In genomic region chr12:73585241-73585801, GRCm38 (mm10) we compare ENCODE assay signal across 8 mouse cellular contexts. TPM values are rescaled to one million over a fixed set of nuclear protein-coding genes. Genes with fewer than 3 reads are reported as not detected.
DNase-seq lines count a peak whose midpoint lies in the region; ATAC-seq and TF ChIP-seq lines count a peak whose summit lies in the region.

No protein-coding gene starts in this region.

- H3K27ac ChIP-seq in lung, embryonic 14.5 days (ENCODE audit: low read depth) = peak overlapping the region; percentile 88
- H3K27ac ChIP-seq in cortical plate, adult 2 months (ENCODE audit: insufficient read depth, low read length) = 0 out of 2 replicates have a peak overlapping the region, but pooled peaks have one; percentile 3
- H3K27ac ChIP-seq in hindbrain, embryonic 13.5 days = peak overlapping the region; percentile 84; the same call in 1 of the 2 replicates
- 0 out of 2 replicates have a peak overlapping the region, but pooled peaks have one; percentile 3 for H3K27ac ChIP-seq in liver, embryonic 16.5 days (ENCODE audit: low read length)
- H3K27ac ChIP-seq in stomach, embryonic 14.5 days (ENCODE audit: low read length) = peak overlapping the region; percentile 41; the same call in 1 of the 2 replicates

- DNase-seq in lung, embryonic 14.5 days = peak; percentile 26
- DNase-seq in lung, postnatal 10 days = no peak
- no peak for DNase-seq in adipocyte (ENCODE audit: low spot score)
- no peak for DNase-seq in adrenal gland, postnatal 14 days

- peak; percentile 45; the same call in 1 of the 2 replicates for ATAC-seq in lung, embryonic 14.5 days (ENCODE audit: insufficient read depth)
- ATAC-seq in hindbrain, embryonic 13.5 days (ENCODE audit: low FRiP score) = peak; percentile 63
- no peak for ATAC-seq in liver, embryonic 16.5 days (ENCODE audit: low read depth)
- ATAC-seq in stomach, embryonic 14.5 days (ENCODE audit: insufficient number of reproducible peaks, insufficient read depth, low FRiP score, low read depth) = no peak

- under 1% methylated on average over 33 of the region's 33 CpGs for WGBS in lung, embryonic 14.5 days
- WGBS in hindbrain, embryonic 13.5 days = 1% methylated on average over 33 of the region's 33 CpGs
- under 1% methylated on average over 33 of the region's 33 CpGs for WGBS in liver, embryonic 16.5 days (ENCODE audit: insufficient replicate concordance)
- under 1% methylated on average over 33 of the region's 33 CpGs for WGBS in stomach, embryonic 14.5 days

- 0 out of 2 replicates have a peak, but pooled peaks cover 3% of the 10 kb centered on the region for H3K4me1 ChIP-seq in lung, embryonic 14.5 days (ENCODE audit: insufficient read depth)
- H3K4me1 ChIP-seq in cortical plate, adult 2 months (ENCODE audit: control insufficient read depth, insufficient read depth, low read length) = no peaks in the 10 kb centered on the region
- peaks cover 20% of the 10 kb centered on the region for H3K4me1 ChIP-seq in hindbrain, embryonic 13.5 days (replicated peaks)
- peaks cover 3% of the 10 kb centered on the region; the same call in 1 of the 2 replicates for H3K4me1 ChIP-seq in liver, embryonic 16.5 days (ENCODE audit: control insufficient read depth, low read depth, low read length)
- 0 out of 2 replicates have a peak, but pooled peaks cover 4% of the 10 kb centered on the region for H3K4me1 ChIP-seq in stomach, embryonic 14.5 days (ENCODE audit: control insufficient read depth, insufficient read depth, low read length)

- no peak for TF ChIP-seq CTCF in lung, embryonic 14.5 days (IDR thresholded peaks at IDR 0.05; ENCODE audit: low read depth)
- no peak for TF ChIP-seq CTCF in cortical plate, adult 2 months (IDR thresholded peaks at IDR 0.05; ENCODE audit: extremely low read depth, insufficient read depth, low read length)

- no peaks in the 10 kb centered on the region for H3K9me3 ChIP-seq in lung, embryonic 14.5 days (ENCODE audit: low read depth, low read length)
- no peaks in the 10 kb centered on the region for H3K9me3 ChIP-seq in hindbrain, embryonic 13.5 days
- H3K9me3 ChIP-seq in liver, embryonic 16.5 days (replicated peaks; ENCODE audit: control insufficient read depth, low read length) = no peaks in the 10 kb centered on the region
- no peaks in the 10 kb centered on the region for H3K9me3 ChIP-seq in stomach, embryonic 14.5 days (ENCODE audit: control insufficient read depth, low read depth, low read length)

- TF ChIP-seq POLR2A in cortical plate, adult 2 months (IDR thresholded peaks at IDR 0.05; ENCODE audit: extremely low read depth, insufficient read depth, low read length) = no peak

- peaks cover 13% of the 10 kb centered on the region for H3K27me3 ChIP-seq in lung, embryonic 14.5 days (ENCODE audit: insufficient read depth, low read length)
- peaks cover 50% of the 10 kb centered on the region for H3K27me3 ChIP-seq in hindbrain, embryonic 13.5 days
- peaks cover 35% of the 10 kb centered on the region for H3K27me3 ChIP-seq in liver, embryonic 16.5 days (ENCODE audit: control insufficient read depth, insufficient read depth, low read depth, low read length)
- peaks cover 5% of the 10 kb centered on the region; the same call in 1 of the 2 replicates for H3K27me3 ChIP-seq in stomach, embryonic 14.5 days (ENCODE audit: control insufficient read depth, insufficient read depth, low read length)

- H3K9ac ChIP-seq in lung, embryonic 14.5 days = peak overlapping the region; percentile 80
- H3K9ac ChIP-seq in hindbrain, embryonic 13.5 days = peak overlapping the region; percentile 82
- peak overlapping the region; percentile 60 for H3K9ac ChIP-seq in liver, embryonic 16.5 days (ENCODE audit: low read depth, low read length)
- H3K9ac ChIP-seq in stomach, embryonic 14.5 days (replicated peaks; ENCODE audit: low read depth, low read length) = peak overlapping the region; percentile 53

- H3K4me3 ChIP-seq in lung, embryonic 14.5 days (ENCODE audit: low read depth, low read length) = peak overlapping the region; percentile 70
- H3K4me3 ChIP-seq in cortical plate, adult 2 months (ENCODE audit: insufficient read depth, low read length) = peak overlapping the region; percentile 55
- H3K4me3 ChIP-seq in hindbrain, embryonic 13.5 days = peak overlapping the region; percentile 70
- peak overlapping the region; percentile 62 for H3K4me3 ChIP-seq in liver, embryonic 16.5 days (ENCODE audit: low read depth, low read length)
- H3K4me3 ChIP-seq in stomach, embryonic 14.5 days (ENCODE audit: low read depth, low read length) = peak overlapping the region; percentile 50

- H3K4me2 ChIP-seq in lung, embryonic 14.5 days = peak overlapping the region; percentile 91
- peak overlapping the region; percentile 92 for H3K4me2 ChIP-seq in hindbrain, embryonic 13.5 days
- H3K4me2 ChIP-seq in liver, embryonic 16.5 days (ENCODE audit: low read depth, low read length) = peak overlapping the region; percentile 69
- peak overlapping the region; percentile 81 for H3K4me2 ChIP-seq in stomach, embryonic 14.5 days (replicated peaks; ENCODE audit: low read depth, low read length)

- H3K36me3 ChIP-seq in lung, embryonic 14.5 days (ENCODE audit: insufficient read depth) = no peaks in the 10 kb centered on the region
- H3K36me3 ChIP-seq in hindbrain, embryonic 13.5 days = no peaks in the 10 kb centered on the region
- H3K36me3 ChIP-seq in liver, embryonic 16.5 days (ENCODE audit: control insufficient read depth, insufficient read depth) = no peaks in the 10 kb centered on the region
- H3K36me3 ChIP-seq in stomach, embryonic 14.5 days (ENCODE audit: control insufficient read depth, insufficient read depth, low read length) = no peaks in the 10 kb centered on the region

RNA-seq across cellular contexts. Expression of gene Prkch, which starts 0.7 kb away (rescaled TPM):
- 16.2 and 18.0 TPM in 2 replicates for polyA plus RNA-seq in lung, embryonic 14.5 days (2014; fragmentation: Nextera tagmentation; extraction: Ambion mirVana)
- 3.6 and 5.3 TPM in 2 replicates for polyA plus RNA-seq in cortical plate, adult 2 months (2012; rRNA removed)
- polyA plus RNA-seq in hindbrain, embryonic 13.5 days (2015; fragmentation: Nextera tagmentation; extraction: Ambion mirVana) = 5.6 and 6.5 TPM in 2 replicates
- 1.4 and 1.6 TPM in 2 replicates for polyA plus RNA-seq in liver, embryonic 16.5 days (2015; fragmentation: Nextera tagmentation; extraction: Ambion mirVana)
- polyA plus RNA-seq in stomach, embryonic 14.5 days (2014; fragmentation: Nextera tagmentation; extraction: Ambion mirVana) = 12.0 and 12.1 TPM in 2 replicates
- 19.9 and 27.2 TPM in 2 replicates for total RNA-seq in adrenal gland, postnatal 14 days (2021)

RNA-seq across cellular contexts. Expression of gene Tmem30b, which starts 39.1 kb away (rescaled TPM):
- 4.0 and 5.1 TPM in 2 replicates for polyA plus RNA-seq in lung, embryonic 14.5 days (2014; fragmentation: Nextera tagmentation; extraction: Ambion mirVana)
- polyA plus RNA-seq in cortical plate, adult 2 months (2012; rRNA removed) = 0.13 and 0.27 TPM in 2 replicates
- polyA plus RNA-seq in hindbrain, embryonic 13.5 days (2015; fragmentation: Nextera tagmentation; extraction: Ambion mirVana) = 0.39 and 0.84 TPM in 2 replicates
- polyA plus RNA-seq in liver, embryonic 16.5 days (2015; fragmentation: Nextera tagmentation; extraction: Ambion mirVana) = 12.9 and 14.4 TPM in 2 replicates
- polyA plus RNA-seq in stomach, embryonic 14.5 days (2014; fragmentation: Nextera tagmentation; extraction: Ambion mirVana) = 14.5 and 16.8 TPM in 2 replicates
- 0.64 and 3.1 TPM in 2 replicates for total RNA-seq in adrenal gland, postnatal 14 days (2021)

Comparison
In these comparisons a context has a peak if more than half of its experiments do, and no peak if none do; other contexts are left out.
1. ATAC-seq: peak in lung, embryonic 14.5 days (single experiment) and hindbrain, embryonic 13.5 days (single experiment); none in liver, embryonic 16.5 days (single experiment) and stomach, embryonic 14.5 days (single experiment).
2. H3K27ac ChIP-seq: peak in every context shown above with its lines; median percentile 88 in lung, embryonic 14.5 days; 84 in hindbrain, embryonic 13.5 days; 41 in stomach, embryonic 14.5 days; 3 in cortical plate, adult 2 months; 3 in liver, embryonic 16.5 days.
3. Peak in every context shown above with its lines, with median percentiles within 50 percentile points of each other: H3K4me2 ChIP-seq, H3K4me3 ChIP-seq and H3K9ac ChIP-seq.